Mouse (Mus musculus): ENCODE results near the gene Kpna2.

DNA sequence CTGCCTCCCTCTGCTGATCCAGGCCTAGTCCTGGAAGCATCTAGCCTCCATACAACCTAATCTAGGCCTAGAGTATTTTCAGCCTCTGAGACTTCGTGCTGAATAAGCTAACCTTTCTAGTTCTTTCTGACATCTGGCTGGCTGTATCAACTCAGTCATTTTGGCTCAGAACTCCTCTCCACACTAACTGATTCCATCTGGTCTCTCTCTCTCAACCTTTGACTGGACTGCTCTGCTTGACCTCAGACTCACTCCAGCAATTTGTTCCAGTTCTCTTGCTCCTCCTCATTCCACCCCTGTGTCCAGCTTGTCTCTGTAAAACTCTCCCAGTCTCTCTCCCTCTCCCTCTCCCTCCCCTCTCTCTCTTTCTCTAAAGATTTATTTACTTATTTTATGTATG is 17.6 kb upstream of the Kpna2 start:
- TF ChIP-seq CTCF (IDR thresholded peaks at IDR 0.05; ENCODE audit: low read depth, low read length) (no peak), POLR2A (IDR thresholded peaks at IDR 0.05; ENCODE audit: borderline replicate concordance, low read depth, low read length) (no peak)
